Mouse (Mus musculus) right cerebral cortex, postnatal 10 days (tissue): ENCODE data around the gene Nploc4.
A peak's percentile ranks its signal among the peaks of the same experiment; 100 is the strongest.
"Not testable (repeated sequence)": the region's sequence is repeated elsewhere in the genome, so short reads cannot be mapped to it uniquely, and the experiment has no call there.

ENCODE experiments used
- DNase-seq, 2 experiments: peaks; one replicate each; pipeline ENCODE4 v3.0.0; 2021; ENCODE audit warnings: low spot score in 2 of 2

The Nploc4 gene

GRCm38 (mm10) chr11:120354304-120355276 lies 82.9 kb downstream of the Nploc4 start:
- DNase-seq: peak in 1 of 2 experiments; percentile 32

- DNase-seq: peak; percentile 65 to 70
These were observed 83.8 kb downstream of the Nploc4 start for GRCm38 (mm10) chr11:120353500-120354303.

- peak; percentile 73 for DNase-seq
These were observed 84.8 kb downstream of the Nploc4 start for GRCm38 (mm10) chr11:120352571-120353290.

GRCm38 (mm10) chr11:120352093-120352350 lies 85.5 kb downstream of the Nploc4 start:
- not testable (repeated sequence) for DNase-seq

- DNase-seq: peak; percentile 27 to 48
These were observed 86.0 kb downstream of the Nploc4 start for GRCm38 (mm10) chr11:120351250-120352092.

GRCm38 (mm10) chr11:120350711-120351110 lies 86.8 kb downstream of the Nploc4 start:
- peak; percentile 49 to 66 for DNase-seq

- peak; percentile 85 to 89 for DNase-seq
These were observed 87.4 kb downstream of the Nploc4 start for GRCm38 (mm10) chr11:120349986-120350702.

- DNase-seq: peak; percentile 49 to 71
These were observed 88.0 kb downstream of the Nploc4 start for GRCm38 (mm10) chr11:120349371-120349985.

GRCm38 (mm10) chr11:120348684-120349370 lies 88.7 kb downstream of the Nploc4 start:
- peak; percentile 73 to 85 for DNase-seq

GRCm38 (mm10) chr11:120347791-120348683 lies 89.5 kb downstream of the Nploc4 start, which contains the start of gene Actg1:
Actg1 (minus strand) TSS chr11:120348542.
- DNase-seq: peak; percentile 93 to 94

- DNase-seq: peak; percentile 30 to 36
These were observed 90.2 kb downstream of the Nploc4 start for GRCm38 (mm10) chr11:120347301-120347700.

- peak; percentile 22 to 31 for DNase-seq
These were observed 91.0 kb downstream of the Nploc4 start for GRCm38 (mm10) chr11:120346383-120347034.

GRCm38 (mm10) chr11:120345067-120345681 lies 92.3 kb downstream of the Nploc4 start:
- peak; percentile 39 to 42 for DNase-seq

- peak; percentile 16 to 34 for DNase-seq
These were observed 93.1 kb downstream of the Nploc4 start for GRCm38 (mm10) chr11:120344310-120344920.

- peak; percentile 28 to 43 for DNase-seq
These were observed 93.8 kb downstream of the Nploc4 start for GRCm38 (mm10) chr11:120343519-120344309.

- peak in 1 of 2 experiments; percentile 14 for DNase-seq
These were observed 94.8 kb downstream of the Nploc4 start for GRCm38 (mm10) chr11:120342656-120343160.
